Mouse (Mus musculus) thymus, postnatal 25 days (tissue): ENCODE data around the gene Gm20388.

Experiments
- DNase-seq: peaks from one replicate; pipeline ENCODE4 v3.0.0; 2022

Gm20388 gene

GRCm38 (mm10) chr8:122830349-122831061 is 2919.9 kb downstream of the Gm20388 start:
- DNase-seq = peak; percentile 97

- DNase-seq = no peak
Observed at GRCm38 (mm10) chr8:122834416-122834815, 2923.8 kb downstream of the Gm20388 start.

GRCm38 (mm10) chr8:122834971-122835370 is 2924.3 kb downstream of the Gm20388 start:
- peak; percentile 80 for DNase-seq

- no peak for DNase-seq
Observed at GRCm38 (mm10) chr8:122836199-122836598, 2925.6 kb downstream of the Gm20388 start.

- DNase-seq = no peak
Observed at GRCm38 (mm10) chr8:122836696-122837095, 2926.1 kb downstream of the Gm20388 start.

GRCm38 (mm10) chr8:122844161-122844560 is 2933.5 kb downstream of the Gm20388 start:
- DNase-seq = no peak

- no peak for DNase-seq
Observed at GRCm38 (mm10) chr8:122845662-122846061, 2935.0 kb downstream of the Gm20388 start.

- DNase-seq = peak; percentile 40
Observed at GRCm38 (mm10) chr8:122847829-122848561, 2937.4 kb downstream of the Gm20388 start, which contains the start of gene Cdh15. Cdh15 (plus strand) TSS chr8:122847966.

- DNase-seq = no peak
Observed at GRCm38 (mm10) chr8:122849152-122849910, 2938.7 kb downstream of the Gm20388 start.

GRCm38 (mm10) chr8:122850641-122851240 is 2940.1 kb downstream of the Gm20388 start:
- no peak for DNase-seq

- no peak for DNase-seq
Observed at GRCm38 (mm10) chr8:122851692-122852545, 2941.3 kb downstream of the Gm20388 start.

- no peak for DNase-seq
Observed at GRCm38 (mm10) chr8:122852546-122852905, 2941.9 kb downstream of the Gm20388 start.

- no peak for DNase-seq
Observed at GRCm38 (mm10) chr8:122853340-122853771, 2942.7 kb downstream of the Gm20388 start.

GRCm38 (mm10) chr8:122854388-122854787 is 2943.7 kb downstream of the Gm20388 start:
- no peak for DNase-seq

- no peak for DNase-seq
Observed at GRCm38 (mm10) chr8:122855123-122855522, 2944.5 kb downstream of the Gm20388 start.

- DNase-seq = no peak
Observed at GRCm38 (mm10) chr8:122856288-122856687, 2945.6 kb downstream of the Gm20388 start.

GRCm38 (mm10) chr8:122859843-122860242 is 2949.2 kb downstream of the Gm20388 start:
- no peak for DNase-seq

GRCm38 (mm10) chr8:122864719-122865129 is 2954.1 kb downstream of the Gm20388 start:
- no peak for DNase-seq

- peak; percentile 52 for DNase-seq
Observed at GRCm38 (mm10) chr8:122865441-122865840, 2954.8 kb downstream of the Gm20388 start.

- no peak for DNase-seq
Observed at GRCm38 (mm10) chr8:122866231-122866630, 2955.6 kb downstream of the Gm20388 start.

- no peak for DNase-seq
Observed at GRCm38 (mm10) chr8:122867982-122868381, 2957.3 kb downstream of the Gm20388 start.

- DNase-seq = peak; percentile 85
Observed at GRCm38 (mm10) chr8:122870377-122870863, 2959.8 kb downstream of the Gm20388 start.
